Mouse (Mus musculus) left cerebral cortex, adult 11 months (tissue): ENCODE data around the gene Jsrp1.
"Not testable (repeated sequence)": the region's sequence is repeated elsewhere in the genome, so short reads cannot be mapped to it uniquely, and the experiment has no call there.

Experiments
- DNase-seq: peaks from one replicate; pipeline ENCODE4 v3.0.0; 2022; ENCODE audit warnings: low spot score

The Jsrp1 gene

DNA sequence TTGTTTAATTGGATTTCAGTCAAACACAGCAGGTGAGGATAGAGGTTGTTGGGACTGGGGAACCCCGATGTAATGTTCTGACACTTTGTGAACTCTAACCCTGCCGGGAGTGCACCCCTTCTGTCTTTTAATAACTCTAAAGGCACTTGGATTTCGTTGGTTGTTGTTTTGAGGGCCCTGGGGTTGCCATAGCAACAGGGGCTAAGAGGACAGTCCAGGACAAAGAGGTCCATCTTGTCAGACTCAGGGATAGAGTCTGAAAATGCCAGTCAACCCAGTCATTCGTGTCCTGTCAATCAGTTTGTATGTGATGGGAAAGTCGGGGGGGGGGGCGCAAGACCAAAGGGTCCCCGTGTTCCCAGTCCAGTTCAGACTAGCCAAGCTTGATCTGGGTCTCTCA is 19.5 kb upstream of the Jsrp1 start:
- no peak for DNase-seq

DNA sequence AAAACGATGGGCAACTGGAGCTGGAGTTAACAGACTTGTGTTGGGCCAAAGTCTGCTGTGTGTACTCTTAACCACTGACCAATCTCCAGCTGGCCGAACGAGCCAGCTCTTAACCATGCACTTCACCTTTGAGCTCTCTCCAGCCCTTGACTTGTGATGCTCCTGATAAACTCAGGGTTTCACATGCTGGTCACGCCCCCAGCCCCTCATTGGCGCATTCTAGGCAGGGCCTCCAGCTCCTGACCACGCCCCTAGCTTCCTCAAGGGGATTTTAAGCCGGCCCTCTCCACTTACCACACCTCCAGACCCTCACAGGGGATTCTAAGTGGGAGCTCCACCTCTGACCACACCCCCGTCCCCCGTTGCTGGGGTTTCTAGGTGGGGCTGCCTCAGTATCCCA is 17.8 kb upstream of the Jsrp1 start:
- DNase-seq = no peak

DNA sequence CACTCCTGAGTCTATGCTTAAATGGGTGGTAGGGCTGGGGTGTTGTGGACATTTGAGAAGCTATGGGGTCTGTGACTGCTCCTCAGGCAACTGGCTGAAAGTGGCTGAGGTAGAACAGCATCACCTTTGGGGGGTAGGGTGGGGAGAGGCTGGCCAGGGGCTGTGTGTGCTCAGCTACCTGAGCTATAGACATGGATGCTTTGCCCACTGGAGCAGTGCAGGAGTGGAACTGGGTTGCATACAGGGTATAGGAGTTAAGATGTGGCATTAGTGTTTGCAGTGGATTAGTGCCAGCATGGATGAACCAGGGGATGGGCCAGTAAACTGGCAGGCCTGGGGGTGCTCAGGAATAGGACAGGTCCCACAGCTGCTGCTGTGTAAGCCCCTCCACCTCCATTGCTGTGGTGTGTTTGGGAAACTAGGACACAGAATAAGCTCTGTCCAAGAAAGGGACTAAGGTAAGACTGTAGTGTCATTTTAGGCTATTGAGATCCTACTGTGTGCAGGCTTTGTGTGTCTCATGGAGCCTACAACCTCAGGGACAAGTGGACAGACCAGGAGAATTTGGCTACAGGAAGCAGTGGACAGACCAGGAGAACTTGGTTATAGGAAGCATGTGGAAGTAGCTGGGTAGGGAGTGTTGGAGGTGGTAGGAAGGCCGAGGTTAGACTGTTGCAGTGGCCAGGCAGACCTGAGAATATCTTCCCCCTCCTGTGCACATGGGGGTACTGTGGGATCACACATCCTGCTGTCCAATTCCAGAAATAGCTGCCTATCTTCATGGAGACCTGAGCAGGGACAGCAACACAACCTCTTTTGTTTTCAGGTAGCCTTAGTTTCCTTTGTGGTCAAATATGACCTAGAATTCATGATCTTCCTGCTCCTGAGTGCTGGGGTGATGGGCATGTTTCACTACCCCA is 16.3 kb upstream of the Jsrp1 start:
- DNase-seq = no peak

DNA sequence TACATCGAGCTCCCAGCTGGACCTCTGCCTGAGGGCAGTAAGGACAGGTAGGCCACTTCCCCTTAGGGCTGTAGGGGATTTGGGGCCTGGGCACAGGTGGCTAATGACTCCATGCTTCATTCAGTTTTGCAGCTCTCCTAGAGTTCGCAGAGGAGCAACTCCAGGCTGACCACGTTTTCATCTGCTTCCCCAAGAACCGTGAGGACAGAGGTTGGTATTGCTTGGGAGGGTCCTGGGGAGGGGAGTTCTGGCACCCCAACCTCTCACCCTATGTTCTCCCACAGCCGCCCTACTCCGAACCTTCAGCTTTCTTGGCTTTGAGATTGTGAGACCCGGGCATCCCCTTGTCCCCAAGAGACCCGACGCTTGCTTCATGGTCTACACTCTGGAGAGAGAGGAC is 15.3 kb upstream of the Jsrp1 start:
- DNase-seq = not testable (repeated sequence)

DNA sequence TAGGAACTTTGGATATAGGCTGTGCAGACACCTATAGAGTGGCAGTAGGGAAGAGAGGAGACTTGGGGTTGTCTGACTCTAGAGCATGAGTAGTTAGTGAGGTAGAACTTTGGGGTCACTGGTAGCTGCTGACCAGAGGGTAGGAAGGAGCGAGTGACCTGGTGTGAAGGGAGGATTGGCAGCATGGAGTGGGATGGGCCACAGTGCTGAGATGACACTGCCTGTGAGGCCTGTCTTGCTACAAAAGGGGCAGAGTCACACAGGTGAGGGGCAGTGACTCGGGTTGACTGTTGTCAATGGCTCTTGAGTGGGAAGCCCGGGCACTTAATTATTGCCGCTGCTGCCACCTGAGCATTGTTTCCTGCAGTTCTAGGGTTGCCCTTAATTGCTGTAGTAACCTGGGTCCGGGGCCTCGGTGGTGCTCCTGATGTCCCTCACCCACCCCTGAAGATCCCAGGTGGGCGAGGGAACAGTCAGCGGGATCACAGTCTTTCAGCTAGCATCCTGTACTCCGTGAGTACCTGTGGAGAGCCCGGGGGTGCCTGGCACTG is 14.6 kb upstream of the Jsrp1 start:
- no peak for DNase-seq

DNA sequence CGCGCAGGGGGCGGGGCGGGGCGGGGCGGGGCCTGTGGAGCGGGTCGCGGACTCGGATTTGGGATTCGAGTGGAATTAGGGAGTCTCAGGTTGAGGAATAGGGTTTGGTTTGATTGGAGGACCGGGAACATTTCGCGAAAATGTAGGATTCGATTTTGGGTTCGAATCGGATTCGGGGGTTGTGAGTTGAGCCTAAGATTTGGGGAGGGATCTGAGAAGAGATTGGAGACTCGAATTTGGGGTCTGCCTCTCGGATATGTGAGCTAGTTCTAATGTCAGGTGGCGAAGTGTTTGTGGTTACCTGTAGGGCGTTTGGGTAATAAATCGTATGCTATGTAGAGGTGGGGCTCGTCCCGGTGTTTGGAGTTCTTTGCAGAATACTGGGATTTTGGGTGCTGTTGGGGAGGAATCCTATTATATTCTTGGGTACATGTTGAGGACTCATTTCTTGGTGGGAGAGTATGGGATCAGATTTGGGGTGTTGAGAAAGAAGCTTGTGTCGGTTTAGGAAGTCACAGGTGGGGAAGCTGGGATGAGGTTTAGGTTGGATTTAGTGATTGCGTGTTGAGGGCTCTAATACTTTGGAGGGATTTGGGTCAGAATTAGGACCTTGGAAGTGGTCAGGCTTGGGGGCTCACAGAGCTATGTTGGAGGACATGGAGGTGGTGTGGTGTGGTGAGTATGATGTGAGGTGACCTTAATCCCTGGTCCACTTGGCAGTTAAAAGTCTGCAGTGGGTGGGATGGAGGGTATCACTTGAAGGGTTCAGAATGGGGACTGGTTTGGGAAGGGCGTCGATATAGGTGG is 14.0 kb upstream of the Jsrp1 start:
- no peak for DNase-seq

DNA sequence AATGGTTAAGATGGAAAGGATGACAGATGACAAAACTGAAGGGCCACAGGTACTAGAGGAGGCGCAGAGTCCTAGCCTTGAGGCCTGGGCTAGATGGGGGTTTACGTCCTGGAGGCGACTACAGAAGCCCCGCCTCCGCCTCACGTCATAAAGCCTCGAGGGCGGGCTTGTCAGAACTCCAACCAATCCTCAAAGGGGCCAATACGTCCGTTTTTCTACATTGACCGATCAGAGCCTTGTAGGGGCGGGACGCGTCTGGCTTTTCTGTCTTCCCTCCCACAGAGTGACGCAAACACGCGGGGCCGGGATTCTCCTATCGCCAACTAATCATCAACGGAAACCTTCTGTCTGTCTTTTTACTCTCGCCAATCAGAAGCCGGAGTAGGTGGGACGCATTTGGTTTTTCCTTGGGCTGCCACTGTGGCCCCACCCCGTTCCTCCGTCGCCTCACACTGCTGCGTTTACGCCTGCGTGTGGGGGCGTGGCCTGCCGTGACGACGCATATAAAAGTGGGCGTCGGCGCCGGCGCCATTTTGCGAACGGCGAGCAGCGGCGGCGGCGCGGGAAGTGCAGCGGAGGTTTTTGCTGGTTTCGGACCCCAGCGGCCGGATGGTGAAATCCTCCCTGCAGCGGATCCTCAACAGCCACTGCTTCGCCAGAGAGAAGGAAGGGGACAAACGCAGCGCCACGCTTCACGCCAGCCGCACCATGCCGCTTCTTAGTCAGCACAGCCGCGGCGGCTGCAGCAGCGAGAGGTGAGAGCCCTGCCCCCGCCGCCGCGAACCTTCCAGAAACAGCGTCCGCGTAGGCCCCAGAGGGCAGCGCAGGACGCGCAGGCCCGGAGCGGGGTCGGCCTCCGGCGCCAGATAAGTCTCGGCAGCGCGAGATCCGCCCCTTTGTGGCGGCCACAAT is 13.1 kb upstream of the Jsrp1 start, which contains the start of gene Oaz1:
Gene Oaz1 (plus strand): TSS at position 506 of the 912 bp plus-strand sequence.
- DNase-seq = peak; percentile 100

DNA sequence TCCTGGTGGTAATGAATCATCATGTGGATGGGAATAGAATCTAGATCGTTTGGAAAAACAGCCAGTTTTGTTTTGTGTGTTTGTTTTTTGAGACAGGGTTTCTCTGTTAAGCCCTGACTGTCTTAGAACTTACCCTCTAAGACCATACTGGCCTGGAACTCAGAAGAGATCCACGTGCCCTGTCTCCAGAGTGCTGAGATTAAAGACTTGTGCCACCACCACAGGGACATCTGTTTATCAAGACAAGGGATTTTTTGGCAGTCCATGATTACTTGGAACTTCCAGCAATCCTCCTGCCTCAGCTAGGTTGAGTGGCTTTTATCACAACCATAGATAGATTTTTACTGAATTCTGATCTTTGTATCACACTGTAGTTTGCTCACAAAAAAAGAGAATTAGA is 11.5 kb upstream of the Jsrp1 start:
- no peak for DNase-seq

DNA sequence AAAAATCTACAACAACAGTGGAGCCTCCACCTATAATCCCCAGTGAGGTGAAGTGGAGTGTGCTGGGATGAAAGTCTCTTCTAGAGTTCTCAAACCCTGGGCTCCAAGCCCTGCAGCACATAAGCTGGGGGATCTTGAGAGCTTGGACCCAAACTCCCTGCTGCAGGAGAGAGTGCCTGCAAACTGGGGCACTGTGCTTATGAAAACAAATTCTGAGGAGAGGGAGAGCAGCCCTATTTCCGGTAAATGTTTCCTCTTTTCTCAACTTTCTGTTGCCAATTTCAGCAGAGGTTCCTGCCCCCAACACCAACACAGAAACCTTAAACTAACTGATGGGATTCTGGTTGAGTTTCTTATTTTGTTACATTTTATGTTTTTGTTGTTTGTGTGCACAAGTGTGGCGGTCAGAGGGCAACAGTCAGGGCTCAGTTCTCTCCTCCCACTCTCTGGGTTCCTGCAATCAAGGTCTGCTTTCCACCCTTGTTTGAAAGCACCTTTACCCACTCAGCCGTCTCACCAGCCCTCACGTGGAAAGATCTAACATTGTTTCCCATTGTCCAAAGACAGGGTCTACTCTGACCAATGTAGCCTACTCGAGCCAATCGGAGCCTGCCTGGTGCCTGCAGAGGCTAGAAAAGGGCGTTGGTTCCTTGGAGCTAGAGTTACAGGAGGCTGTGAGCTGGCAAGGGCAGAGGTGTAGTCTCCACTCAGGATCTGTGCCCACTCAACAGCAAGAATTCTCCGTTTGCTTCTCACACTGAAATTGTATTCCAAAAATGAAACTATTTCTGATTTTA is 10.7 kb upstream of the Jsrp1 start:
- no peak for DNase-seq

DNA sequence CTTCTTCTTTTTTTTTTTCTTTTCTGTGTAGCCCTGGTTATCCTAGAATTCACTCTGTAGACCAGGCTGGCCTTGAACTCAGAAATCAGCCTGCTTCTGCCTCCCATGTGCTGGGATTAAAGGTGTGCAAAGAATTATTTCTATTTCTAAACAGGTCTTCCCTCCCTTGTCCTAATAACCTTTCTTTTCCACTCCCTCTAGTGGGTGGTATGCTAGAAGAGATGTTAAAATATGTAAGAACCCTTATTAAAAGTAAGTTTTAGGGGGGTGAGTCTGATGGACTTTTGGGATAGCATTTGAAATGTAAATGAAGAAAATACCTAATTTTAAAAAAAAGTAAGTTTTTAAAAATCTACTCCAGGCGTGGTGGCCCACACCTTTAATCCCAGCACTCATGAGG is 10.0 kb upstream of the Jsrp1 start:
- no peak for DNase-seq

DNA sequence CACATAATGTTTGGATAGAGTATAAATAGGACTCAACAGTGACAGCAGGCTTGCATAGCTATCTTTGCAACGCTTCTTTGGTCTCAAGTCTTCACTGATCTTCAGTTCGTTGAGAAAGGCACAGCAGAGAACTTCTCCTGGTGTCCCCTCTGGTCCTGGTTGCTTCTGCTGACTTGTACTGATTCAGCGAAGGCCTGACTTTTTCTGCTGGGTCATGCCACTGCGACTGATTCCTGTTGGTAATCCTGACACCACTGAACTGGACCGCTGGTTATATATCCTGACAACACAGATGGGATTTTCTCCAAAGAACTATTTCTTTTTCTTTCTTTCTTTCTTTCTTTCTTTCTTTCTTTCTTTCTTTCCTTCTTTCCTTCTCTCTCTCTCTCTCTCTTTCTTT is 9.2 kb upstream of the Jsrp1 start:
- DNase-seq = no peak

DNA sequence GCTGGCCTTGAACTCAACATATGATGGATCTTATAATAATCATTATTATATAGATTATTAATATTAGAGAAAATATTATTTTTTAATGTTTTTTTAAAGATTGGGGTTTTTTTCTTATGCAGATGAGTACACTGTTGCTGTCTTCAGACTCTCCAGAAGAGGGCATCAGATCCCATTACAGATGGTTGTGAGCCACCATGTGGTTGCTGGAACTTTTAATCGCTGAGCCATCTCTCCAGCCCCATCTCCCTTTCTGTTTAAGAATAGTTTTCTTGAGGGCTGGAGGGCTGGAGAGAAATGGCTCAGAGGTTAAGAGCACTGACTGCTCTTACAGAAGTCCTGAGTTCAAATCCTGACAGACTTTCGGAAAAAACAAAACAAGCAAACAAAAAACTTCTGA is 8.7 kb upstream of the Jsrp1 start:
- DNase-seq = no peak

DNA sequence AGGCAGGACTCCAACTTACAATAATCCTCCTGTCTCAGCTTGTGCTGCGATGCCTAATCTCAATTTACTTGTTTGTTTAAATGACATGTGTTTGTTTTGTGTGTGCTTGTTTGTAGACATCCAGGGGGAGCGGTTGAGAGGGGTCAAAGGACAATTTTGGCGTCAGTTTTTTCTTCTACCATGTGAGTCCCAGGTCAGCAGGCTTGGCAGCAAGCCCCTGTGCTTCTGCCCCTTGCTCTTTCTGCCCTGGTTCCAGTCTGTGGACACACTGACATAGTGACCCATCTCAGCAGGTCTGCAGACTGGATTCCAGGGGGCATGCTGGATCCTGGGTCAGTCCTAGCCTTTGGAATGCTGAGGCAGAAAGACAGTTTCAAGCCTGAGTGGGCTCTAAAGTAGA is 6.1 kb upstream of the Jsrp1 start:
- no peak for DNase-seq

DNA sequence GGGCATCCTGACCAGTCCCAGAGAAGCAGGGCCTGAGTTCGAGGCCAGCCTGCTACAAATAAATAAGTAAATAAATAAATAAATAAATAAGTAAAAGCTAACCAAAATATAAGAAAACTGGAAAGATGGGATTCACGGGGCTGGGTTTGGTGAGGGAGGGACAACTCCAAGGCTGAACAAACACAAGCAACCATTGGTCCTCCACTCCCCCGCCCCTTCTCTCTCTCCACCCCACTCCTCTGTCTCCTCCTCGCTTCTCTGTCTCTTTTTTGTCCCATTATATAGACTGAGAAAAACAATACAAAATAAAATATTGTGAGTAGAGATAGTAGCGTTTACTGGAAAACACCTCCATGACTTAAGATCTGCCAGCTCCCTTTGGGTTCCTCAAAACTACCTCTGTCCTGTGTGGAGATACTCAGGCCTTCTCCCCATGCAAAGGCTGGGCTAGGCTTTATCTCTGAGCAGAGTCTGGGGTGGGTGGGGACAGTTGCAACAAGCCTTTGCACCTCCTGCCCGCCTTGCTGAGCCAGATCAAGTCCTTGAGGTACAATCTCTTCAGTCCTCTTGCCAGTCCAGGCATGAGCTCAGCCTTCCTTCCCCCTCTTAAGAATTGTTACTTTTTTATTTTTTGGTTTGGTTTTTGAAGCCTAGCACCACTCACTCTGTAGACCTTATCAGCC is 5.4 kb upstream of the Jsrp1 start:
- no peak for DNase-seq

DNA sequence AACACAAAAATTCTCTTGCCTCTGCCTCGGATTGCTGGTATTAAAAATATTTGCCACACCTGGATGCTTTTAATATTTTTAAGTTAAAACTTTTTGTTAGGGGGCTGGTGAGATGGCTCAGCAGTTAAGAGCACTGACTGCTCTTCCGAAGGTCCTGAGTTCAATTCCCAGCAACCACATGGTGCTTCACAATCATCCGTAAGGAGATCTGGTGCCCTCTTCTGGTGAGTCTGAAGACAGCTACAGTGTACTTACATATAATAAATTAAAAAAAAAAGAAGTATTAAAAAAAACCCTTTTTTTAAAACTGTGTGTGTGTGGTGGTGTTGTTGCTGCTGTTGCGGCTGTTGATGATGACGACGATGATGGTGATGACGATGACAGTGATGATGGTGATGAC is 4.7 kb upstream of the Jsrp1 start:
- not testable (repeated sequence) for DNase-seq

DNA sequence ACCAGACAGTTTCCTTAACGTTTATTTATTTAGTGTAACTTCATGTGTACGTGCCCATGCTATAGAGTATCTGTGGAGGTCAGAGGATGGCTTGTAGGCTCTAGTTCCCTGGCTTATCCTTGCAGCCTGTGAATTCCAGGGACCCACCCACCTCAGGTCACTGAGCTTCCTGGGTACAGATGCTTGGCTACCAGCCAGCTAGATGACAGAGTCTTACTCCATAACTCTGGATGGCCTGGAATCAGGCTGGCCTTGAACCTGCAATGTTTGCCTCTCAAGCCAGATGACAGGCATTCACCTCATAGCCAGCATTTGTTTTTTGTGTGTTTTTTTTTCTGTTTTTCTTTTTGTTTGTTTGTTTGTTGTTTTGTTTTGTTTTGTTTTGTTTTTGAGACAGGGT is 3.9 kb upstream of the Jsrp1 start:
- no peak for DNase-seq

DNA sequence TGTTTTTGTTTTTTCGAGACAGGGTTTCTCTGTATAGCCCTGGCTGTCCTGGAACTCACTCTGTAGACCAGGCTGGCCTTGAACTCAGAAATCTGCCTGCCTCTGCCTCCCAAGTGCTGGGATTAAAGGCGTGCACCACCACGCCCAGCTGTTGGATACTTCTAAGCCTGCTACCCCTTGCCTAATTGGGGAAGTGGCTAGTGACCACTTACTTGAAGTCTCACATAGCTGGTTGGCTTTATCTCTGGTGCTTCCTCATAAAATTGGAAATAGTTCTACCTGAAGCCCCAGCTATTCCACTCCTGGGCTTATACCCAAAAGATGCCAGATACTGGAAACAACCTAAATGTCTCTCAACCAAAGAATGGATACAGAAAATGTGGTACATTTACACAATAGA is 3.0 kb upstream of the Jsrp1 start:
- DNase-seq = not testable (repeated sequence)

DNA sequence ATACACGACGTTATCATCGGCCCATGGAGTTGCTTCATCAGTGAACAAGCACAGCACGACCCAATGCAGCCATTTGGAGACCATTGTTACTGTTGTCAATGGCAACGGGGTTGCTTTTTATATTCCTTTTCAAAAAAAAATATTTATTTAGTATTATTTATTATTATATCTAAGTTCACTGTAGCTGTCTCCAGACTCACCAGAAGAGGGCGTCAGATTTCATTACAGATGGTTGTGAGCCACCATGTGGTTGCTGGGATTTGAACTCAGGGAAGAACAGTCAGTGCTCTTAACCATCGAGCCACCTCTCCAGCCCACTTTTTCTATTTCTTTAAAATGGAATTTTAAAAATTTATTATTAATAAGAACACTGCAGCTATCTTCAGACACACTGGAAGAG is 1.5 kb upstream of the Jsrp1 start:
- no peak for DNase-seq

DNA sequence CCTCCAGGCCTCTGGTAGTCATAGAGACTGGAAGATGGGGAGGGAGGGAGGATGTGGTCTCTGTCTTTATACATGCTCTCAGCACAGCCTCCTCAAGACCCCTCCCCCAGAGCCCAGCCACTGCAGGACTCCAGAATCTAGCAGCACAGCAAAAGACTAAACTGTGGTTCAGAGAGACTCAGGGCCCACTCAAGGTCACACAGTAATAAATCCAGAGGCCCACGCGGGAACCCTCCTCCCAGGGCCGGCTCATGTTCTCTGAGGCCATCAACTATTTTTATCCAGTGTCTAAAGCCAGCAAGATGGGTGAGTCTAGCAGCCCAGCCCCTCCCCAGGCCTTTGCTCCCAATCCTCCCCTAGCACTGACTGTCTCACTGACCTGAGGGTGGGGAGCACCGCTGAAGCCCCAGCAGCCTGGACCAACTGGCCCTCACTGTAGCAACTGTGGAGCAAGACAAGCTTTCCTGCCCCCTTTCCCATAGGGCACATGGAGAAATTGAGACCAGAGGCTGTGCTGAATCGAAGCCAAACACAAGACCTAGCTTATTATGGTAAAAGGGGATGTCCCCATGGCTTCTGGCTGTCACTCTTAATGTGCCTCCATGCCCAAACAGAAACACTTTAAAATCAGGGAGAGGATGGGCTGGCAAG is 782 bp downstream of the Jsrp1 start:
- no peak for DNase-seq

DNA sequence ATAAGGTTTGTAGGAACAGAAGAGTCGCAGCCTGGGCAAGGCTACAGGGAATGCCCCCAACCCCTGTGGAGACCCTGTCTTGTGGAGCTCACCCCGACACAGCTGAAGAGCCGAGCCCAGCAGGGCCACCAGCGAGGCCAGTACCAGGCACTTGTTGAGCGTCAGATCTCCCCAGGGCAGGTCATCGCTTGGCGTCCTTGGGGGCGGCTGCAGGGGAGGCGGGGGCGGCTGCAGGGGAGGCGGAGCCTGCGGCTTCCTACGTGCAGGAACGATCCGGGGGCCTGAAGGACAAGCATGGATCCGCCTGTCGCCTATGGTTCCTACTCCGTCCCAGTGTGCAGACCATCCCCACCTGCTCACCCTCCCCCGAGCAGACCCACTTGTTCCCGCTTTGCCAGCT is 3.2 kb downstream of the Jsrp1 start:
- no peak for DNase-seq
